Mouse (Mus musculus) bone marrow macrophage, adult 2 months (primary cell): Measurements from ENCODE around the gene Eif3m.

ENCODE experiments used
- CTCF ChIP-seq: IDR thresholded peaks from 2 replicates; pipeline ENCODE4 v1.5.1; 2012; ENCODE audit warnings: low read depth, mild to moderate bottlenecking, low read length, moderate library complexity
- POLR2A ChIP-seq: IDR thresholded peaks from 2 replicates; pipeline ENCODE4 v1.6.1; 2012; ENCODE audit warnings: mild to moderate bottlenecking, low read depth, low read length, borderline replicate concordance

DNA sequence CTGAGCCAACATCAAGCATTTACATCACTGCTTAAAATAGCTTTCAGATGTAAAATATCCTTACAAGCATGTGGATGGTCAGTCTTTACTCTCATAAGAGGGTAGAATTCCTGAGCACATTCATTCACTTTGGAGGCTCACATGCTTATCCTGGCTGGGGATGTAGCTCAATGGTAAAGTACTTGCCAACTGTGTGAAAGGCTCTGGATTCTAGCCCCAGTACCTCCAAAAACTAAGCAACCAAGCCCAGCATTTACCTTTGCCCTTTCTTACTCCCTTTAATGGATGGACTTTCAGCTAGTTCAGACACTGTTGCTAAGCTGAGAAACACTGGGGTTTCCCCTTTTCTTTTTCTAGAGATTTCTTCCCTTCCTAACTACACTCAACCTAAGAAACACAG, 9.6 kb downstream of the Eif3m start:
- TF ChIP-seq POLR2A = no peak
- TF ChIP-seq CTCF = no peak
